Mouse (Mus musculus): ENCODE data around the gene Ston1.
A peak's percentile ranks its signal among the peaks of the same experiment; 100 is the strongest.

The Ston1 gene

DNA sequence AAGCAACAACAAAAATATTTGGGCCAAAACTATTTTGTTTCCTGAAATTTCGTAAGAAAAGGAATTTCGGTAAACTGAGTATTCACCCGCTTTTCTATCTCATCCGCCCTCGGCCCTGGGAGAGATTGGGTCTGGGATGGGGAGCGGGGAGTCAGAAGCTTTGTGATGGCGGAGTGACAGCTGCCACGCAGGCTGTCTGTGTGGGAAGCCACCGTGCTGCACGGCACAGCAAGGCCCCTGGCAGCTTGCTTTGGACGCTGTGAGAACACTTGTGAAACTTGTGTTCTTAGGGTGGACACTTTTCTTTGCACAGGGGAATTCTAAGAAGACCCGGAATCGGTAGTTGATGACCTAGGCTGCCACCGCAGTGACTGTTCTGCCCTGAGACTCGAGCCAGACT lies 10.1 kb upstream of the Ston1 start:
- no peak for DNase-seq (ENCODE audit: extremely low spot score)

DNA sequence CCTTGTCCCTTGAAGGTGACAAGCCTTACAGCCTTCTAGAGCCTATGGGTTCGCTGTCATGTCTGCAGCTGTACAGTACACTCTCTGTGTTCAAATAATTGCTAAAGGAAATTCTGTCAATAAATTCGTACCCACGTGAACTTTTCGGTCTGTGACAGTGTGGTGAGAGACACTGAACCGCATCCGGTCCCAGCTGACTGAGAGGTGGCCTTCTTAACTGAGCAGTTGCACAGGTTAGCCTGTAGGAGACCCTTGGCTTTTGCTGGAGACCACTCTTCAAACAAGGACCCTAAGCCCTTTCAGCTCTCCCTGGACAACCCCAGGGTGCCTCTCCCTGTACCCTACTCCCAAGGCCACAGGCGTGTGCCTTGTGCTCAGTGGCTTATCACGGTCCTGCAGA lies 9.3 kb upstream of the Ston1 start:
- no peak for DNase-seq (ENCODE audit: extremely low spot score)

DNA sequence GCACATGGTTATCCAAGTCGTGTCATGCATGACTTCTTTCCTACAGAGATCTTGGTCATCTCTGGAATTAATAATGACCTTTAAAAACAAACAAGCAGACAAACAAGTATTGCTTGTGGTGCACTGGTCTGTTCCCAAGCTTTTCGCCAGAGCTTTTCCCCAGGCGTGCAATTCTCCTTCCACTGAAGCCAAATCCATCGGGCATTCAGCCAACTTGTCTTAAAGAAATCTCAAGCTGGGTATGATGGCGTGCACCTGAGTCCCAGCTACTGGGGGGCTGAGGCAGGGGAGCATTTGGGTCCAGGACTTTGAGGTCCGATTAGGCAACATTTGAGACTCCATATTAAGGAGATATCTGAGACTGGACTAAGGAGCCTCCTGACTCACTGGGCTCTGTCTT lies 7.2 kb upstream of the Ston1 start:
- no peak for DNase-seq (ENCODE audit: extremely low spot score)

DNA sequence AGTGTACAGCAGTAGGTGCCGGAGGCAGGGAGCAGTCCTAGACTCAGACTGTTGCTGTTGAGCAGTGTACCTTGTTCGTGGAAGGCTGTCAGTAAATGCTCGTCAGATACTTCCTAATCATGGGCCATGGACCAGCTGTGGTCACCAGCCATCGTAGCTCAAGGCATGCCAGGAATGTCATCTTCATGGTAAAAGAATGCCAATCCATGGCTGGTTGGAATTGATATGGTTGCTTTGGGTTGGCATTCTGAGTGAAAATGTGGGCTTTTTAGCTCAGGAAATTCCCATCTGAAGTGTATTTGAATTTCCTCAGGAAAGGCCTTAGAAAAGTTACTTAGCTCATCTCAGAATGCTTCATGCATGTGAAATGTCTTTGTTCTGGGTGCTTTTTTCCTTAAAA lies 2.4 kb upstream of the Ston1 start:
- no peak for DNase-seq (ENCODE audit: extremely low spot score)

DNA sequence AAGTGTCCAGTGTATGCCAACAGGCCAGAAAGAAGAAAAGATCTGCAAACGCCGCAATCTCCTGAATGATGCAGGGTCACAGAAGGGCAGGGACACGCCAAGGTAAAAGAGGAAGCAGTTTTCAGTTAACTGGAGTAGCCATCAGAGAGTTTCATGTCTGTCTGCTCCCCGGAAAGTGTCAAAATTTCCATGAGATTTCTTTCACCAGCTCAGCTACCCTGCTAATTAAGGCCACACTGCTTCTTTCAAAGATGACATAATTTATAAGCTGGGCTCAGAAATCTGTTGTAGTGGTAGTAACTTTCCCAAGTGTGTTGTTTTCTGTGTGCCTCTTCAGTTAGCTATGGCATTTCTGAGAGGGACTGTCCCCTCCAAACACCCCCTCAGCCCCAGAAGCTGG lies 1.4 kb upstream of the Ston1 start:
- DNase-seq (ENCODE audit: extremely low spot score): no peak

DNA sequence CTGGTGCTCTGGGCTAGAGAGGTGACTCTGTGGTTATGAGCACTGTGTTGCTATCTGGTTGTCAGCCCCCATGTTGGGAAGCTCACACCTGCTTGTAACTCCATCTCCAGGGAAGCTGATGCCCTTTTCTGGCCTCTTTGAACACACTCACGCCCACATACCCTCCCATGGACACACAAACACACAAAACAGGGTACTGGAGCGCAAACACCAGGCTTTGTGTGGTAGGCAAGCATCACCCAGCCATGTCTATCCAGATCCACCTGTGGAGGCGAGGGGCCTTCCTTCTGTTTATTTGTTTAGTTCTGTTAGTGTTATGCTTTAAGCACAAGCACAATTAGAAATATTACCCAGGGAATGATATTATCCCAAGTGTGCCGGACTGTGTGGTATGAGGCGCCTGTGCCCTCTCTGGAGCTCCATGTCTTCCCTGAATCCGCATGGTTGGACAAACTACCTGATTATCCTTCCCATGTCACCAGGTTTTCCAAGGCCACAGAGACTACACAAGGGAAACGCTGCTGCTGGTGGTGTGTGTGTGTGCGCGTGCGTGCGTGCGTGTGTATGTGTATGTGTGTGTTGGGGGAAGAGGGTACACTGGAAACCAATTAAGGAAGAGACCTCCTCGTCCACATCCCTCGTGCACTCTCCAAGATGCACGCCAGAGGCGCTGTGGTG lies 801 bp upstream of the Ston1 start:
- DNase-seq (ENCODE audit: extremely low spot score): no peak

DNA sequence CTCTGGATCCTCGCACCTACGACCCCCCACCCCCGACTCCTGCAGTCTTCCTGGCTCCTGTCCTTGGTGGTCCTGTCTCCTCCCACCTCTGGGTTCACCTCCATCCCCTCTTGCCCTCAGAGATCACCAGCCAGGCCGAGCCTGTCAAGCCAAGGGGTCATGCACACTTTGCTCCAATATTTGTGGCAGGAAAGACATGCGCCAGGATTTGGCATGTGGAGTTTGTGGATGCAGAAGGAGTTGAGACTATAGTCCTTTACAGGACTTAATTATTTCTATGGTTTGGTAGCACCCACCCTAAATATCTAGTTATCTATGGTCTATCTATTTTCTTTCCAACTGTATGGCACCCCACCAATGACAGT lies 554 bp downstream of the Ston1 start:
- no peak for DNase-seq (ENCODE audit: extremely low spot score)

DNA sequence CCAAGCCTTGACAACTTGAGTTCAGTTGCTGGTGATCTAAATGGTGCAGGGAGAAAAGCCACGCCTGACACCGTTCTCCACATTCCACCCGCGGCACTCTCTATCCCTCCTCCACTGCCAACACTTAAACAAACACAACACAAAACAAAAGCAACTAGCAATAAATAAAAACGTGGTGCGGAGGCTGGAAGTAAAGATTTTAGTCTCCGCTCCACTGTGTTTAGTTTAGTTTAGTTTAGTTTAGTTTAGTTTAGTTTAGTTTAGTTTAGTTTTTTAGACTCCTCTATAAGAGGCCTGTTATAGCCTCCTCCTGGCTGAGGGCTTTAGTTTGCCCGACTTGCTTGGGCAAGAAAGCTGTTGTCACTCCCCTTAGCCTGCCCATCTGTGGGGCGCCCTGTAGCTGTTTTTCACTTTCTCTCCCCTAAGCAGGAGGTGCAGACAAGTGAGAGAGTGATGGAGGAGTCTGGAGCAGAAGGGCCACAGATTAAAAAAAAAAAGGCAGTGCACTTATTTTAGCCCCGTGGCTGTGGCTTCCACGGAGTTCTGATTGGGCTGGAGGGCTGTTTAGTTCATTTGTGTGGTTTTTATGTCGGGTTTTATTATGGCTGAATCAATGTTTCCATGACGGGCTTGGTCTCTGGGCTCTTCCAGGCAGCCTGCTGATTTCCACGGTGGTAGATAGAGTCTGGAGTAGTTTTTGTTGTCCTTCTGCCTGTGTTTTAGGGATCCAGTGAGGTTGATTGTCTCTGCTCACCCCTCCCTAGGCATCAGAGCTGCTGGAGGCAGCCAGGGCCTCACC lies 1.3 kb downstream of the Ston1 start:
- peak; percentile 13 for DNase-seq (ENCODE audit: extremely low spot score)

DNA sequence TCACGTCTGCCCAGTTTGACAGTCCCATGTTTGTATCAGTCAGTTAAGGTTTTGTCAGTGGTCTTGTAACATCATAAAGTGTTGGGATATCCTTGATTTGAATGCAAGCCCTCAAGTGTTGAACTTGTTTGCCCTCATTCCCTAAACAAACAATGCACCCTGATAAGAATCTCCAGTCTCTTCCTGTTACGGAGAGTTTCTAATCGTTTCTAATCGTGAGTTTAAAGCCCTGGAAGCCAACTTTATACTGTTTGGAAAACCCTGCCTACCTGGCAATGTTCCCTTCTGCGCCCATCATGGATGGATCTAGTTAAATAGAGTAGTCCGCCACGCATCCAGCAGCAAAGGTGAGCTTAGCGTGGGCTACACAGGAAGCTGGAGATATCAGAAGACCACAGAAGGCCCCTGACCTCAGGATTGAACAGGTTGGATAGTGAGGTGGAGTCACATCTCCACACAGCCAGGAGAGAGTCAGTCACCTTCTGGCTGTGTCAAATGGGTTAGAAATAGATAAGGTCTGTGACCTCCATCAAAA lies 3.1 kb downstream of the Ston1 start:
- DNase-seq (ENCODE audit: extremely low spot score): no peak

DNA sequence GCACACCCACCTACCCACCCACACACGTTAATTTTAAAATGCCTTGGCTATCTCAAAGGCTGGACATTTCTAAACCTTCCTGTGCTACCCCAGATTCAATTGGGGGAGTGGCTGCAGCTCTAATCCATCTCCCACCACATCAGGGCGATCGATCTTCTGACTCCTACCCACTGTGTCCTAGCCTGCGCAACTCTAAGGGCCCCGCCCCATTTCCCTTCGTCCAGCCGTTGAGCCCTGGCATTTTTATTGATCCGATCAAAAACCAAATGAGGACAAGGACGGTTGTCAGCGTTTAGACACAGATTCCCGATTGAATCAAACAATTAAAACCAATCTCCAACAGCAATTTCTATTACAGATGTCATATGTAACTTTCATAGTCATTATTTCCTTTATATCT lies 6.5 kb downstream of the Ston1 start:
- no peak for DNase-seq (ENCODE audit: extremely low spot score)

DNA sequence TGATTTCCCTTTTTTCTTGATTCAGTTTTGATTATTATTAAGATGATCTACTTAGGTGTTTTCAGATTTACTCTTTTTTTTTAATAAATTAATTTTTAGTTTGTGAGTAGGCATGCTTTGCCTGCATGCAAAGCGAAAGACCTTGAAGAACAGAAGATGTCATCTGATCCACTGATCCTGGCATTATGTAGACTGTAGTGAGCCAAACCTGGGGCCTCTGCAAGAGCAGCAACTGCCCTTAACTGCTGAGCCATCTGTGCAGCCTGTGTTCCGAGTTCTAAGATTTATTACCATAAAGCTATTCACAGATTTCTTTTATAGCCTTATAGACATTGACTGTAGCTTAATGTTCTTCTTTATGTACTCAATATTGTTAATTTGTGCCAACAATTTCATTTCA lies 8.6 kb downstream of the Ston1 start:
- no peak for DNase-seq (ENCODE audit: extremely low spot score)

DNA sequence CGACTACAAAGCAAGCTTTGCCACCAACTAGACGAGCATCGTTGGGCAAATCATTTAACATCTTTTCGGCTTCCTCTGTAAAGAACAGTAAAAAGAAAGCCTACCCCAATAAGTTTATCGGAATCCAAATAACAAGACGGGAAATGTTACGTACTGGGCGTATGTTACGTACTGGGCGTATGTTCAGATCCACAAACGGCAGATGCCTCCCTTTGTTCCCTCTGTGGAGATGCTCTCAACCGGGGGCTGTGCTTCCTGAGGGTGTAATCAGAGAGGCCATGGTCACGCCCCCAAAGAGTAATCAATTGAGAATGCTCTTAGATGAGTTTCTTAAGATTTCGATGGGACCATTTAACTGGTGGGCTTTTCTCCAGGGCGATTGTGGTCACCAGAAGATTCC lies 11.9 kb downstream of the Ston1 start:
- DNase-seq (ENCODE audit: extremely low spot score): no peak

DNA sequence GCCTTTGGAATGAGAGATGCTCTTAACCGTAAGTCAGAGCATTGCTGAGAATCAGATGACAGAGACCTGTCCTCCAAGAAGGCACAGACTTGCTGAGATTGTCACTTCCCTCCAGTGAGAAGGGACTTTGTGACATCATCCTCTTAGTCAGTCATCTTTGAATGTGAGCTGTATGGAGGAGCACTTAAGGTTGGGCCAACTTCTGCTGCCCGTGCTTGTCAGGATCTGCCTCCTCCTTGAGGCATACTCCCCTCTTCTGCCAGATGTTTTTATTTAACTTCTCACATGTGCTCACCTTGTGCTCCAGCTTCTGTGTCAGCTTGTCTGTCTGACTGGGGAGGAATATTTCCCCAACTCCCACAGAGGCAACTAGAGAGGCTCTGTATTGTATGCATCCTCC lies 13.6 kb downstream of the Ston1 start:
- DNase-seq (ENCODE audit: extremely low spot score): no peak

DNA sequence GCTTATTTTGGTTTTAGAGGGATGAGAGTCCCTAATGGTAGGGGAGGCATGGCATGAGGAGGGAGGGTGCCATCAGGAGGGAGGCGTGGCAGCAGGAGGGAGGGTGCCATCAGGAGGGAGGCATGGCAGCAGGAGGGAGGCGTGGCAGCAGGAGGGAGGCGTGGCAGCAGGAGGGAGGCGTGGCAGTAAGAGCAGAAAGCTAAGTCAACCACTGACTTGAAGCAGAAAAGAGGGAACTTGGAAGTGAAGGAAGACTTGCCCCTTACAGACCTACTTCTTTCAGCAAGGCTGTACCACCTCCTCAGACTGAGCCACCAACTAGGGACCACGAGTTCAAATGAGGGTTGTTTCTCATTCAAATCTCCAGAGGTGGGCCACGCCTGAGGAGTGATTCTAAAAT lies 15.7 kb downstream of the Ston1 start:
- DNase-seq (ENCODE audit: extremely low spot score): no peak

DNA sequence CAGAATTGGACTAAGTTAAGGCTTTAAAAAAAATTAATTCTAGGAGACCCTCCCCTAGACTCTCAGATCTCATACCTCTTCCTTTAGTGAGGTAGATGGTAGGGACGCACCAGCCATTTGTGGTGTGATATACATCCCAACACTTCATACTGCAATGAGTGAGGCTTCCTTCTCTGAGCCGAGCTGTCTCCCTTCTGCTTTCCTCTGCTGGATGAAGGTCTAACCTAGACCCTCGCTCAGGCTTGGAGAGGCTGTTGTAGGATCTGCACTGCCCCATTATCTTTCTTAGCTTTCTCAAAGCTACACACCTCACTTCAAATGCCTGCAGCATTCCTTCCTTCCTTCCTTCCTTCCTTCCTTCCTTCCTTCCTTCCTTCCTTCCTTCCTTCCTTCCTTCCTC lies 16.2 kb downstream of the Ston1 start:
- no peak for DNase-seq (ENCODE audit: extremely low spot score)

DNA sequence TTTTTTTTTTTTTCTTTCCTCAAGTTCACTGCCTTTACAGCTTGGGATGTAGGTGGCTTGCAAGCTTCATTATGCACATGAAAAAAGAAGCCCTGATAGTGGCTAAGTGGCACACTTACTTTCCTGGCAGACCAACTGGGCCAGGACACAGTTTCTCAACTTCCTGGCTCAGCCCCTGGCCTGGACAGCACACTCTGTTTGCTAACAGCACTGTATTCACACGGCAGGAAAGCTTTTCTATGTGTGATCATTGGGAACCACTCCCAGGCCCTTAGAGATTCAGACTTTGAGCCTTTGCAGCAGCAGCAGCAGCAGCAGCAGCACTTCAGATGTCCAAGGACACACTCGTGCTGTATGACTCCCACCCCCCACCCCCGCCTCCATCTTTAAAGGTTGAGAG lies 16.8 kb downstream of the Ston1 start:
- DNase-seq (ENCODE audit: extremely low spot score): no peak

DNA sequence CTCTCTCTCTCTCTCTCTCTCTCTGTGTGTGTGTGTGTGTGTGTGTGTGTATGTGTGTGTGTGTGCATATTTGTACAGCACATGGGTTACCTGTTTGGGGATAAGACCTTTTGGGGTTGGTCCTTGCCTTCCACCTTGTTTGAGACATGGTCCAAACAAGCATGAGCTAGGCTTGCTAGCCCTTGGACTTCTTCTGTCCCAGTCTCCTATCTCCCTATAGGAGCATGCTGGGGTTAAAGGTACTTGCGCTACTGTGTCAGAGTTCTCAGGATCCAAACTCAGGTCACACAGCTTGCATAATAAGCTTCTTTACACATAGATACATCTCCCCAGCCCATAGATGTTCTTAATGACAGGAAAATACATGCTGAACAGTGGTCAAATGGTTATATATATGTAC lies 17.2 kb downstream of the Ston1 start:
- no peak for DNase-seq (ENCODE audit: extremely low spot score)

DNA sequence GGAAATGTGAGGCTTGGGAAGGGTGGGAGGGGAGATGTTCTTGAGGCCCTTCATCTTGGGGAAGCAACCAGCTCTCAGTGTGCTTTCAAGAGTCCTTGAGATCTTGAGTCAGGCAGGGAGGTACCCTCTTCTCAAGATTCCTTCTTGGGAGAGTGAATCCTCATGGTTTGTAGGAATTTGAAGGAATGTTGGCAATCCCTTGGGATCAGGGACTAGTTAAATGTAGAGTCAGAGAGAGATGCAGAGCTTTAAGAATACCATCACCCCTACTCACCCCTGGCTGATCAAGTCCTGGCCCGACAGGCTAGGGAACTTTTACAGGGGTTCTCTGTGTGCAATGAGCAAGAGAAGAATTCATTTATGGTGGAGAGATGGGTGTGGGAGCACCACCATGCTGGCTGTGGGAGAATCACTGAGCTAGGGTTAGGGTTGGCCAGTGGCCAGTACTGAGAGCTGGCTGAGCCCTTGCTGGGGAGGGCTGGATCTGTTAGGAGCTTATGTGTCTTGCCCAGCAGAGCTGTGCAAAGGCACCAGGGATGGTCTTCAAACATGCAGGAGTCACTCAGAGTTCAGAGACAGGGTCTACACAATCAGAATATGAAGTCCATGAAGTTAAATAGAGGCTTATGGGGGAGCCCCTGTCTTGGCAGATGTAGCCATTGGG lies 18.1 kb downstream of the Ston1 start:
- no peak for DNase-seq (ENCODE audit: extremely low spot score)

DNA sequence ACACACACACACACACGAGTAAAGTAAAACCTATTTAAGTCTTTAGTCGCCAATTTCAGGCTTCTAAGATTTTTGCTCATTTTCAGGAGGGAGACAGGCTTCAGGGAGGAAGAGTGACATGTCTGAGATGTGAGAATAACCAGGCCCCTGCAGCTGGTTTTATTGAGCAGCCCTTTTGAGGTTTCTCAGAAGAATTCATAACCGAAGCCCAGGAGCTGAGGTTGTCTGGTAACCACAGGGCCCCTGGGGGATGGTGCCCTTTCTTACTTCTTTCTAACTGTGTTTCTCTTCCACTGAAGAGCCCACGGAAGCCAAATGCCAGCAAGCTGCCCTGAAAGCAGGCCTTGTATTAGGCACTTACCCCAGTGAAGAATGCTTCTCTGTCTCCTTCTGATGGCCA lies 23.5 kb downstream of the Ston1 start:
- no peak for DNase-seq (ENCODE audit: extremely low spot score)

DNA sequence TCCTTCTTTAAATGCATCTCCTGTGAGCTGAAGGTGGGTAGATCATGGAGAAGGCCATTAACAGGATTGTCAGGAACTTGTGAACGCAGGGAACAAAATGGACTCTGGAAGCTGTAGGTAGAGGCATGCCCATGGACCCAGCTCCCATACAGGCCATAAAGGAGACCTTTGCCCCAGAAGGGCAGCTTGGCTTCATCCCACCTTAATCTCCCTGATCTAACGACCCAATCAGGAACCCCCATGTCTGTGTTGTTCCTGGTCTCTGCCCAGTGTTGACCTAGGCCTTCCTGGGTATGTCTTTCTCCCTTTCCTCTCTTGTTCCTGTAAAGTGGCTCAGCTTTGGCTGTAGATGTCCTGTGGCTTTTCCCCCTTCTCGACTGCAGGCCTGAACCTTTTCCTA lies 23.9 kb downstream of the Ston1 start:
- DNase-seq (ENCODE audit: extremely low spot score): no peak

DNA sequence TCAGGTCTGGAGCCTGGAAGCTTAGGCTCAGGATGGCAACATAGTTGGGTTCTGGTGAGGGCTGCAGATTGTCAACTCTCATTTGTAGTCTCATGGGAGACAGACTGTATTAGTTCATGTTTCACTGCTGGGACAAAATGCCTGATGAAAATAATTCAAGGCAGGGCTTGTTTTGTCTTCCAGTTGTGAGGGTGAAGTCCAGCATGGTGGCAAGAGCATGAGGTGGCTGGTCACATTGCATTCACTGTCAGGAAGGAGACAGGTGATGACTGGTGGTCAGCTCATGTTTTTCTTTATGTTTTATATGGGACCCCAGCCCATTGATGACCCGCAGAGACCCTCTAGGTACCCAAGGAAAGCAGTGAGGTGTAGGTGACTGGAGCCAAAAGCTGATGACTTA lies 25.2 kb downstream of the Ston1 start:
- DNase-seq (ENCODE audit: extremely low spot score): no peak

DNA sequence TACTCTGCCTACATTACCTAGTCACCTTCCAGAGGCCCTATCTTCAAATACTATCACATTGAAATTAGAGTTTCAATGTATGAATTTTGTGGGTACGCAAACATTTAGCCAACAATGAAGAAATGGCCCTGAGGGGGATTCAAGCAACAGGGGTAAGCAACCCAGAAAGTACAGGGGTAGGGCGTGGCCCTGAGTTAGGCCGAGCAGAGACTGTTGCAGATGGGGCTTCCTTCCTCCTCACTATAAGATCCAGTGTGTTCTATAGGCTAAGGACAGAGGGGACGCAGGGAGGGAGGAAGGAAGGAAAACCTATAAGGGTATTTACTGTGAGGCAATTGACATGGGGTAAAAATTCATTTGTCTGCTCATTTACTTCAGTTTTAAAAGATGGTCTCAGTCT lies 26.9 kb downstream of the Ston1 start:
- DNase-seq (ENCODE audit: extremely low spot score): no peak

DNA sequence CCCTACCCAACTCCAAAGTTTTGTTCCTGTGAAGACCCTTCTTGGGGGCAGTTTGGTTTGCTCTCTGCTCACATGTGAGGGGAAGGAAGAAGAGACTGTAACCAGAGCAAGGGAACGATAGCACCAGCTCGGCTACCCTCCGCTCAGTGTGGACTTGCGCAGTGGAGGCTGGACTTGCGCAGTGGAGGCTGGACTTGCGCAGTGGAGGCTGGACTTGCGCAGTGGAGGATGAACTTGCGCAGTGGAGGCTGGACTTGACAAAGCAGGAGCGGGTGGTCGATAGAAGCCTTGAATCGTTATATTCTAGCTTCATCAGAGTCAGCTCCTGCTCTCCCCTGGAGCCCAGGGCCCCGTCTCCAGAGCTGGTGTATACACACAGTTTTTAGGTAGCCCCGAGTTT lies 27.9 kb downstream of the Ston1 start:
- no peak for DNase-seq (ENCODE audit: extremely low spot score)
